Mouse (Mus musculus) left cerebral cortex, postnatal 10 days (tissue): ENCODE data around the gene Slc7a15. TPM values are rescaled to one million over a fixed set of nuclear protein-coding genes. Genes with fewer than 3 reads are reported as not detected.

ENCODE experiments used
- DNase-seq, 2 experiments: peaks; one replicate each; pipeline ENCODE4 v3.0.0; 2021 to 2022; ENCODE audit warnings: low spot score in 2 of 2, mixed read lengths in 1 of 2; ENCODE audit errors: extremely low spot score in 1 of 2
- intact Hi-C: fragments of 180-260 bp; cut with DNase I; formaldehyde crosslinking; loops from one replicate; pipeline ENCODE4 v1.15.1; 2025
- total RNA-seq, 2 experiments: library from RNA; stranded (reverse); gene quantifications; 2 replicates each; pipeline ENCODE4 v1.2.3; 2021

Slc7a15 gene
- total RNA-seq, 2 experiments from 2014 or later = not detected

DNA sequence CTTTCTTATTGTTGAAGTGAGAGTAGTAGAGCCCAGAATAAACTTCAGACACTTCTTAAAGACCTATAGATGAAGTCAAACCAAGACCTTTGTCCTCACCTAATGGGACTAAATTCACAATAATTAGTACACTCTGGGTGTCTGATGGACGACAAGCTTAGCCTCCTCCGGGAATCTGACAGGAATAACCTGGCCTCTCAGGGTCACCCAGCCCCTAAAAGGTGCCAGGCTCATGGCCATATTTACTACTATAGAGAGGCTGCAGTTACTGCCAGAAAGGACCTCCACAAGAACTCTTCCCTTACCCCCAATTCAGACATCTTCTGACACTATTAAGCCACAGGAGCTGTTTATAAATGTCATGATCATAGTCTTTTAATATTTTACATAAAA is 101.6 kb downstream of the Slc7a15 start:
- intact Hi-C loops = loop anchor here (5.0 kb wide), 1 partner anchor 45 kb away; no protein-coding TSS in a partner anchor
- DNase-seq = no peak

DNA sequence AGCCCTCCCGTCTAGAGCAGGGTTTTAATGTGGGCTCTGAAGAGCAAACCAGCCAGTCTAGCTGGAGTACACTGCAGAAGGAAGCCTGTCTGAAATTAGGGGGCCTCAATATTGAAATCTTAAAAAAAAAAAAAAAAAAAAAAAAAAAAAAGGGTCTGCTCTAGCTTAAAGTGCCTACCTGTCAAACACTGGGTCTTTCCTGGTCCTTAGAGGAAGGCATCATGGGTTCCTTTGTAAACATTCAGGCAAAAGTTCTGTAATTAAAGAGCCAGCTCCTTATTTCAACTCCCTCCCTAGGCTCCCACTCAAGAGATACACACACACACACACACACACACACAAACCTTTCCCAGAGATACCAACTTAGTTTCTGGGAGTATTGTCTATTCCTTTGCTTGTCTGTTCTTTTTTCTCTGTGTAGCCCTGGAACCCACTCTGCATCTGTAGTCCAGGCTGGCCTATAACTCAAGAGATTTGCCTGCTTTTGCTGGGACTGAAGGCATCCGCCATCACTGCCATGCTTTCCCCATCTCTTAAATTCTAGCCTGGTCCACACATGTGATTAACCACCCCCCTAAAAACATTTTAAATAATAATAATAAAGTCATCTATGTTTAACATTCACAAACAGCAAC is 102.1 kb downstream of the Slc7a15 start:
- intact Hi-C loops = loop anchor here (5.0 kb wide), 1 partner anchor 44 kb away; no protein-coding TSS in a partner anchor
- no peak for DNase-seq

GRCm38 (mm10) chr12:8495881-8496678 is 102.8 kb downstream of the Slc7a15 start:
- intact Hi-C loops = loop anchor here (5.0 kb wide), 1 partner anchor 44 kb away; no protein-coding TSS in a partner anchor
- peak; percentile 63 to 76 for DNase-seq

GRCm38 (mm10) chr12:8494675-8495074 is 104.2 kb downstream of the Slc7a15 start:
- intact Hi-C loops = loop anchor here (5.0 kb wide), 1 partner anchor 42 kb away; no protein-coding TSS in a partner anchor
- no peak for DNase-seq

GRCm38 (mm10) chr12:8493386-8493785 is 105.5 kb downstream of the Slc7a15 start:
- intact Hi-C loops = no loop called here
- no peak for DNase-seq

- DNase-seq = no peak
- intact Hi-C loops = no loop called here
These were observed 109.8 kb downstream of the Slc7a15 start for GRCm38 (mm10) chr12:8489098-8489497.

DNA sequence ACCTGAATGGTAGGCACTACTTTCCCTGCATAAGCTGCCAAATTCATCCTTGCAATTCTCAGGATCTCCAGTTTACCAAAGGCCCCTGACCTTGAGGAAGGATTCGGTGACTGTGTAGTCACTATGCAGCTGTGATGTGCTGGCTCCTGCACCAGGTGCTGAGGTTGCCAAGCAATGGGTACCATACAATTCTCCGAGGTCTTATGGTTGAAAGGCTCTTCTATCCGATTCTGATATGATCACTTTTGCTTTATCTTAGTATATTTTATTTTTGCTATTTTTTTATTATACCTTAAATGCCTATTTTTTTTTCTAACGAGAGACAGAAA is 110.2 kb downstream of the Slc7a15 start:
- intact Hi-C loops = no loop called here
- no peak for DNase-seq

DNA sequence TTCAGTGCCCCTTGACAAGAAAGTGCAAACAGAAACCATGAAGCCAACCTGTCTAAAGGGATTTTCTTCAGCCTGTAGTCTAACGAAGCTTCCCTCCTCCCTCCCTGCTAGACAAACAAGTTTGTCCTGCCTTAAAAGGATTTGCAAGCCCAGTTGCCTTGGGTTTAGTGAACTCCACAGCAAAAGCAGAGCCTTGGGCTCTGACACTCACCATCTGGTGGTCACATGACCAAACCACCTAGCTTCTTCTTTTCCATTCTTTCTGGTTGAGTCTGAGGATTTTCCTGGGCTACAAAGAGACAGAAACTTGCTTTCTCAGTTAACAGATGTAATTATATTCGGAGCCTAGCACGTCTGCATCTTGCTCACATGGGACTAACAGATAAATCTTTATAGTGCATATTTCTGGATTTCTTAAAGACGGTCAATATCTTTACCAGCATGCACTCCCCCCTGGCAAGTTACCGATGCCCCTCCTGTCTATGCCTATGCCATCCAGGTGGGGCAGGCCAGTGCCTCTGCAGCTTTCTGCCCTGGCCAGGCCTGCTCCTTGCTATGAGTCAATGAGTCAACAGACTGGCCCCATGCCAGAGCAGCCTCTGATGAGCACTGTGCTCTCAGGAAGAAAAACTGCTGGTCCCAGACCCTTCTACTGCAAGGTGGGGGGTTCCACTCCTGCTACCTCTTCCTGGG is 110.8 kb downstream of the Slc7a15 start:
- peak in 1 of 2 experiments; percentile 78 for DNase-seq
- intact Hi-C loops = no loop called here

GRCm38 (mm10) chr12:8487281-8487680 is 111.6 kb downstream of the Slc7a15 start:
- no peak for DNase-seq
- intact Hi-C loops = no loop called here

DNA sequence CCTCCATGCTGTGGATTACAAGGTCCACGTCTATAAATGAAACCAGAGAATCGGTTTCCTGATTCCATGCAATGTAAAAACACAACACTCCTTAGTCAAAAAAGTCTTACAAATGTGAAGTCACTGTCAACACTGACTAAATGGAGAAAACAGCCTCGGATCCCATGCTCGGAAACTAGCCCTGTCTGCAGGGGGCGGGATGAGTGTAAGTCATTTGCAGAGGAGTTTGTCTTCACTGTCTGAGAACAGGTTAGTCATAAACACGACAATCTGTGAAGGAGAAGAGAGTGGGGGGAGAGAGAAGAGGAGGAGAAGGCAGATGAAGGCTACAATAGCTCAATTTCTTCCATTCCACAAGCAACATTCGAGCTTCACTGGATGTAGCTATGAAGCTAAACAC is 113.6 kb downstream of the Slc7a15 start:
- intact Hi-C loops = no loop called here
- DNase-seq = no peak

- DNase-seq = no peak
- intact Hi-C loops = no loop called here
These were observed 116.7 kb downstream of the Slc7a15 start for GRCm38 (mm10) chr12:8482169-8482568.

Other genes starting within 250 kb of the Slc7a15 start
- gene Rhob, start 99.1 kb downstream of the Slc7a15 start, total RNA-seq = 100 to 1,000 TPM; 235 to 310 TPM
- 100 to 1,000 TPM; 149 to 193 TPM for gene Pum2, start 75.1 kb upstream of the Slc7a15 start, total RNA-seq
- 1 to 10 TPM; 3.1 to 4.1 TPM for gene Sdc1, start 172.3 kb upstream of the Slc7a15 start, total RNA-seq